Mouse (Mus musculus) CH12.LX (cell line): ENCODE measurements around the gene Irf2. TPM values are rescaled to one million over a fixed set of nuclear protein-coding genes. Genes with fewer than 3 reads are reported as not detected.
A peak's percentile ranks its signal among the peaks of the same experiment; 100 is the strongest.

Source experiments
- DNase-seq: peaks from one replicate; pipeline ENCODE4 v3.0.0-alpha.2; 2013; ENCODE audit errors: extremely low read depth
- H3K27ac ChIP-seq: 2 replicates; pipeline ENCODE4 v1.5.1; 2012; ENCODE audit warnings: low read depth, mild to moderate bottlenecking, control low read depth, moderate library complexity; ENCODE audit not compliant: insufficient read depth
- H3K27me3 ChIP-seq: replicated peaks from 2 replicates; pipeline ENCODE3; 2012; ENCODE audit warnings: inconsistent platforms
- H3K36me3 ChIP-seq, 2 experiments: replicated peaks in 1 of 2; 2 replicates each; pipeline versions ENCODE3 to v1.6.1; 2012; ENCODE audit warnings: inconsistent platforms in 1 of 2, low read length in 1 of 2, mild to moderate bottlenecking in 1 of 2, mixed read lengths in 1 of 2, moderate library complexity in 1 of 2; ENCODE audit not compliant: control insufficient read depth in 1 of 2, insufficient read depth in 1 of 2
- H3K4me1 ChIP-seq, 2 experiments: 2 replicates each; pipeline ENCODE4 v1.6.1; 2012; ENCODE audit warnings: inconsistent platforms in 1 of 2, moderate library complexity in 1 of 2; ENCODE audit not compliant: insufficient read depth in 2 of 2, control insufficient read depth in 1 of 2
- H3K4me2 ChIP-seq: 2 replicates; pipeline ENCODE4 v1.6.1; 2012; ENCODE audit warnings: low read depth, mild to moderate bottlenecking, control low read depth; ENCODE audit not compliant: poor library complexity, insufficient read depth, severe bottlenecking
- H3K4me3 ChIP-seq, 3 experiments: fragments of 150-350 bp in 1 of 3; sonication (generic) in 1 of 3; replicated peaks in 1 of 3; 2 replicates each; pipeline versions ENCODE3 to v1.5.1; 2011 to 2012; ENCODE audit warnings: low read depth in 2 of 3, low read length in 2 of 3, mild to moderate bottlenecking in 2 of 3, moderate library complexity in 2 of 3, control low read depth in 1 of 3, improper control_type of control experiment in 1 of 3, inconsistent platforms in 1 of 3, mixed read lengths in 1 of 3; ENCODE audit not compliant: poor library complexity in 1 of 3
- H3K79me2 ChIP-seq: replicated peaks from 2 replicates; pipeline ENCODE4 v1.6.1; 2012; ENCODE audit warnings: mild to moderate bottlenecking, moderate library complexity; ENCODE audit not compliant: control insufficient read depth, poor library complexity, insufficient read depth, severe bottlenecking; ENCODE audit errors: extremely low read depth
- H3K9ac ChIP-seq: 2 replicates; pipeline ENCODE4 v1.6.1; 2012; ENCODE audit warnings: low read depth, mild to moderate bottlenecking, control low read depth, moderate library complexity; ENCODE audit not compliant: insufficient read depth
- H3K9me3 ChIP-seq: replicated peaks from 2 replicates; pipeline ENCODE3; 2012; ENCODE audit warnings: low read length, inconsistent platforms, mixed read lengths
- BHLHE40 ChIP-seq: IDR thresholded peaks from 2 replicates; pipeline ENCODE4 v1.6.1; 2011; ENCODE audit warnings: mild to moderate bottlenecking, low read depth, low read length, improper control_type of control experiment
- CHD1 ChIP-seq: IDR thresholded peaks from 2 replicates; pipeline ENCODE4 v1.6.1; 2012; ENCODE audit warnings: low read depth, low read length, improper control_type of control experiment, inconsistent platforms
- CHD2 ChIP-seq: IDR thresholded peaks from 2 replicates; pipeline ENCODE4 v1.6.1; 2011; ENCODE audit warnings: low read length, improper control_type of control experiment
- CTCF ChIP-seq, 2 experiments: IDR thresholded peaks in 1 of 2; conservative IDR thresholded peaks in 1 of 2; 2 replicates each; pipeline ENCODE4 v1.5.1; 2011 to 2012; ENCODE audit warnings: low read depth in 2 of 2, low read length in 2 of 2, improper control_type of control experiment in 1 of 2, inconsistent platforms in 1 of 2, mild to moderate bottlenecking in 1 of 2, moderate library complexity in 1 of 2
- ELF1 ChIP-seq: IDR thresholded peaks from 2 replicates; pipeline ENCODE4 v1.6.1; 2014; ENCODE audit warnings: low read depth, mild to moderate bottlenecking, inconsistent platforms, low read length, improper control_type of control experiment
- EP300 ChIP-seq: IDR thresholded peaks from 2 replicates; pipeline ENCODE4 v1.6.1; 2011; ENCODE audit warnings: low read length, improper control_type of control experiment
- ETS1 ChIP-seq: conservative IDR thresholded peaks from 2 replicates; pipeline ENCODE4 v1.6.1; 2012; ENCODE audit warnings: low read depth, mild to moderate bottlenecking, inconsistent platforms, low read length, improper control_type of control experiment, moderate library complexity
- HCFC1 ChIP-seq: IDR thresholded peaks from 2 replicates; pipeline ENCODE4 v1.6.1; 2012; ENCODE audit warnings: low read depth, mild to moderate bottlenecking, inconsistent platforms, low read length, improper control_type of control experiment
- IRF4 ChIP-seq: IDR thresholded peaks from 2 replicates; pipeline ENCODE4 v1.6.1; 2014; ENCODE audit warnings: low read depth, mild to moderate bottlenecking, inconsistent platforms, low read length, improper control_type of control experiment
- MAFK ChIP-seq: IDR thresholded peaks from 2 replicates; pipeline ENCODE4 v1.6.1; 2011; ENCODE audit warnings: low read length, improper control_type of control experiment; ENCODE audit not compliant: insufficient replicate concordance
- MAX ChIP-seq: IDR thresholded peaks from 2 replicates; pipeline ENCODE4 v1.6.1; 2011; ENCODE audit warnings: low read length, improper control_type of control experiment
- MEF2A ChIP-seq: IDR thresholded peaks from 2 replicates; pipeline ENCODE4 v1.6.1; 2014; ENCODE audit warnings: low read depth, mild to moderate bottlenecking, inconsistent platforms, low read length, improper control_type of control experiment, borderline replicate concordance
- MXI1 ChIP-seq: IDR thresholded peaks from 2 replicates; pipeline ENCODE4 v1.6.1; 2011; ENCODE audit warnings: mild to moderate bottlenecking, low read depth, low read length, improper control_type of control experiment
- PAX5 ChIP-seq: IDR thresholded peaks from 2 replicates; pipeline ENCODE4 v1.6.1; 2012; ENCODE audit warnings: low read length, inconsistent platforms, mixed read lengths
- POLR2A ChIP-seq: IDR thresholded peaks from 2 replicates; pipeline ENCODE4 v1.6.1; 2011; ENCODE audit warnings: low read depth, mild to moderate bottlenecking, improper control_type of control experiment, low read length
- POLR2AphosphoS2 ChIP-seq: IDR thresholded peaks from 2 replicates; pipeline ENCODE4 v1.6.1; 2011; ENCODE audit warnings: low read depth, low read length, improper control_type of control experiment
- RAD21 ChIP-seq: IDR thresholded peaks from 2 replicates; pipeline ENCODE4 v1.6.1; 2011; ENCODE audit warnings: low read depth, mild to moderate bottlenecking, low read length, improper control_type of control experiment, moderate library complexity
- SIN3A ChIP-seq: IDR thresholded peaks from 2 replicates; pipeline ENCODE4 v1.6.1; 2012; ENCODE audit warnings: low read length, improper control_type of control experiment, inconsistent platforms
- TCF12 ChIP-seq: IDR thresholded peaks from 2 replicates; pipeline ENCODE4 v1.6.1; 2014; ENCODE audit warnings: low read depth, mild to moderate bottlenecking, inconsistent platforms, low read length, improper control_type of control experiment
- USF2 ChIP-seq: conservative IDR thresholded peaks from 2 replicates; pipeline ENCODE4 v1.6.1; 2011; ENCODE audit warnings: low read depth, low read length, improper control_type of control experiment
- dilution Hi-C: fragments of 300-500 bp; cut with MboI; formaldehyde crosslinking; loops from 2 replicates; pipeline ENCODE4 v1.14.3; 2020; ENCODE audit warnings: low sequenced_read_pairs; ENCODE audit not compliant: extremely low pct_unique_long_range_greater_than_20kb, extremely low pct_ligation_motif_present
- in situ Hi-C: fragments of 300-500 bp; cut with MboI; formaldehyde crosslinking; loops from 3 replicates; pipeline ENCODE4 v1.14.3; 2019; ENCODE audit warnings: low sequenced_read_pairs, low pct_ligation_motif_present, low pct_unique_long_range_greater_than_20kb, mixed read lengths
- polyA plus RNA-seq: library from polyadenylated mRNA; unstranded; fragments of >175 nt; gene quantifications from 2 replicates; pipeline ENCODE4 v1.2.1, GENCODE M21; 2012; ENCODE audit warnings: low read depth; ENCODE audit not compliant: insufficient read length
- total RNA-seq, 2 experiments: library from RNA; depleted of rRNA; stranded (reverse); fragments of 300-350 nt in 1 of 2; fragments of >200 nt in 1 of 2; gene quantifications; 2 replicates each; pipeline ENCODE4 v1.2.3; 2012 to 2014

The Irf2 gene
- total and polyA plus RNA-seq, 3 experiments: 7.1 to 37.4 (median 10.2) TPM

DNA sequence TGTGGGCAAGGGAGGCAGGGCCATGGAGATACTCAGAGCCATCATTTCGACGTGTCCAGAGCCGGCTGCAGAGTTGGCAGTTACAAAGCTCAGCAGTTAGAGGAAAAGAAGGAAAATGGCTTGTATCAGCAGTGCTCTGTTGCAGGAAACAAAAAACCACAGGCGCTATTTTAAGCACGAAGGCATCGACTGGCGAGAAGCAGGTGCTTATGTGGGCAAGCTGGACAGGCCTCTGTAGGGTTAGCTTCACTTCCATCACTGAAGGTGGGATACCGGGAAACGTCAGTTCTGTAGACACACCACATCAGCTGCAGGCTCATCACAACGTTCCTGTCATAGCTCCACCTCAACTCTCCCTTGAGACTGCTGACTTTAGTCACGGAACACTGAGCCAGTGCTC is 112.8 kb downstream of the Irf2 start:
- Histone ChIP-seq H3K4me1 (peaks cover 27 to 57% of the 10 kb centered on the region in 2 experiments), H3K4me3 (no peak overlapping the region), H3K9me3 (no peaks in the 10 kb centered on the region), H3K36me3 (peaks cover 4 to 7% of the 10 kb centered on the region in 2 experiments), H3K27me3 (no peaks in the 10 kb centered on the region), H3K79me2 (no peaks in the 10 kb centered on the region), H3K9ac (no peak overlapping the region), H3K4me2 (peak overlapping the region; percentile 42), H3K27ac (peak overlapping the region; percentile 28; the same call in 1 of the 2 replicates)
- peak; percentile 55 for DNase-seq
- in situ Hi-C loops (no loop called here), dilution Hi-C loops (no loop called here)
- TF ChIP-seq ETS1 (peak; percentile 63), TCF12 (peak; percentile 77), CTCF (conservative IDR thresholded peaks at IDR 0.05 in 1 of 2, IDR thresholded peaks at IDR 0.05 in 1 of 2; ENCODE audit: low read depth in 2 of 2, low read length in 2 of 2) (no peak), CHD2 (peak; percentile 31; the same call in 1 of the 2 replicates), IRF4 (peak; percentile 44; the same call in 1 of the 2 replicates), BHLHE40 (peak; percentile 60), POLR2AphosphoS2 (peak; percentile 41; the same call in 1 of the 2 replicates), MXI1 (peak; percentile 35; the same call in 1 of the 2 replicates), SIN3A (0 out of 2 replicates have a peak, but pooled peaks have one; percentile 41), MAFK (peak; percentile 66; the same call in 1 of the 2 replicates), EP300 (peak; percentile 71), ELF1 (0 out of 2 replicates have a peak, but pooled peaks have one; percentile 15), PAX5 (no peak), POLR2A (no peak), MEF2A (peak; percentile 93), HCFC1 (no peak), CHD1 (0 out of 2 replicates have a peak, but pooled peaks have one; percentile 81), RAD21 (no peak; the same call in 1 of the 2 replicates), MAX (peak; percentile 40; the same call in 1 of the 2 replicates)

DNA sequence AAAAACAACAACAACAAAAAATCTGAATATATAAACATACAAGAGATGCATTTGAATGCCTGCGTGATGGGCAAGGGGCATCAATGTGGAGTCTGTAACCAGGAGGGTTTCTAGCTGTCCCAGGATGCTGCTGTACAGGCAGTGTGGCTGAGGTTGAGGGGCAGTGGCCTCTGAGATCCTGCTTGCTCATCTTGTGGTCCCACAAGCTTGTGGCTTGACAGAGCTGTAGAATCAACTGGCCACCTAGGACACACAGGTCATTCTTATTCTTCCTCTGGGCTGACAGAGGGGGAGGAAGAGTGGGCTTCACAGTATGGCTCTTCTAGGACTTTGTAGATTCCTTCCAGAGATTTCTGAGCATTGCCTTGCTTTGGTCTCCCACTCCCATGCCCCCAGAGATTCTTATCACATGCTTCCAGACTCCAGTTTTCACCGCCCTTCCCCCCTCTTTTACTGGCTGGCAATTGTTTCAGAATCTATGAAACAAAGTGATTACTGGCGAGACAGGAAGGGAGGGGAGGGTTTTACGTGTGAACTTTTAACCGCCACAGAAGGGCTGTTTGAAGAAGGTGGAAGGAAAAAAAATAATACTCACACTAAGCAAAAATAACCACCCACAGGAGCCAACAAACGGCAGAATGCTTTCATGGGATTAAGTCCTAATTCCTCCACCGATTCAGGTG is 119.8 kb downstream of the Irf2 start:
- DNase-seq: no peak
- H3K27ac ChIP-seq: no peak overlapping the region
- in situ Hi-C loops: no loop called here

More for the DNA sequence above, 119.8 kb downstream of the Irf2 start:
- dilution Hi-C loops: no loop called here
- TF ChIP-seq USF2 (no peak), EP300 (no peak), MAX (no peak), POLR2AphosphoS2 (no peak)
- Histone ChIP-seq H3K27me3 (no peaks in the 10 kb centered on the region), H3K4me3 (no peak overlapping the region), H3K9me3 (no peaks in the 10 kb centered on the region), H3K4me1 (0 out of 4 replicates have a peak, but pooled peaks cover 0 to 2% of the 10 kb centered on the region in 2 experiments), H3K36me3 (no peaks in the 10 kb centered on the region), H3K79me2 (no peaks in the 10 kb centered on the region), H3K9ac (no peak overlapping the region), H3K4me2 (no peak overlapping the region)
